Mouse (Mus musculus) adrenal gland, postnatal 25 days (tissue): ENCODE measurements around the gene Kng1. TPM values are rescaled to one million over a fixed set of nuclear protein-coding genes. Genes with fewer than 3 reads are reported as not detected.
"Not testable (repeated sequence)": the region's sequence is repeated elsewhere in the genome, so short reads cannot be mapped to it uniquely, and the experiment has no call there.

Experiments used
- DNase-seq: peaks from one replicate; pipeline ENCODE4 v3.0.0; 2021; ENCODE audit warnings: mixed read lengths
- total RNA-seq: library from RNA; stranded (reverse); gene quantifications from 2 replicates; pipeline ENCODE4 v1.2.3, GENCODE M21; 2021

Gene Kng1
- total RNA-seq, 1 experiment from 2014 or later = 0.24 TPM

- no peak for DNase-seq
Measured at GRCm38 (mm10) chr16:23093321-23093953, 35.8 kb downstream of the Kng1 start.

GRCm38 (mm10) chr16:23094136-23094535 lies 36.5 kb downstream of the Kng1 start:
- peak; percentile 22 for DNase-seq

GRCm38 (mm10) chr16:23095581-23095980 lies 37.9 kb downstream of the Kng1 start:
- not testable (repeated sequence) for DNase-seq

- DNase-seq = not testable (repeated sequence)
Measured at GRCm38 (mm10) chr16:23096886-23097285, 39.2 kb downstream of the Kng1 start.

DNA sequence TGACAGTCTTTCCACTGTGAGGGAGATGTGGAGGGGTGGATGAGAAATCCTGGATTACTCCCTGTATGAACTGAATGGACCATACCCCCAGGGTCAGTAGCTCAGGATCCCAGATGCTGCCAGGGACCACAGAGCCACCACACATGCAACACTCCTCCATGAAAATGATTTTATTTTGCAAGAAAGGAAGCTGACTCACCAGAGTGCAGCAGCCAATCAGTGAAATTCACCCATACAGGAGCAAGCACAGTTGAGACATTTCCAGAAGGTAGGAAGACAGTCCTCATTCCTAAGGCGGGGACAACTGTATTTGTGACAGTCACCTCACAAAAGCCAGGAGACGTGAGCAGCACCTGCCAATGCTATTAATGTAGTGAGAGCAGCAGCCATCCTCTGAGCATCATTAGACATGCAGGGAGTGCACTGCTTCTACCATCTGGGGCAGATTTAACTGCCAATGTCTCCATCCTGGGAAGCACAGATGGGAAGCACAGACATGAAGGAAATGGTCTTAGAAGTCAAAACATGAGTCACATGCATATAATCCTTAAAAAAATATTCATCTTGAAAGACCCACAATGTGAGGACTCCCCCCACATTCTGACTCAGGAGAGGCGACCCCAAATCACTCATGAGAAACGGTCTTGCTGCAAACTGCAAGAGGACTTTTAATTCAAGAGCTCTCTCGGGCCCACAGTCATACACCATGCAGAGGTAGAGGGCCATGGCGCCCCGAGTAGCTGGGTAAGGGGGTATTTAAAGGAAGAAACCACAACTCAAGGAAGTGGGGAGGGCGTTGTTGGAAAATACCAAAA lies 39.8 kb downstream of the Kng1 start:
- DNase-seq = not testable (repeated sequence)

DNA sequence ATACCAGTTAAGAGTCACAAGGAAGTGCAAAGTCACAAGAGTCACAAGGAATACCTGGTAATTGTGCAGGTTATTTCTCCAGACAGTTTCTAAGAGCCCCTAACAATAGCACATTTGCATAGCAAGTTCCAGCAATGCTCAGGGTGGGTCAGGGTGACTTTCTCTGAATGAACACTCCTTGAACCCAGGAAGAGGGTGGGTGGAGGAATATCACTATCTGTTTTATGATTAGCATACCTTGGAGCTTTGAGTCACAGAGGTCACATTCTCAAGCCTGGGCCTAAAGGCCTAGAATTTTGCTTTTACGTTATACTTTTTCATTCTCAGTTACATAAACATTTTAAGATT lies 40.4 kb downstream of the Kng1 start:
- not testable (repeated sequence) for DNase-seq

- DNase-seq = no peak
Measured at GRCm38 (mm10) chr16:23099632-23100031, 42.0 kb downstream of the Kng1 start.

DNA sequence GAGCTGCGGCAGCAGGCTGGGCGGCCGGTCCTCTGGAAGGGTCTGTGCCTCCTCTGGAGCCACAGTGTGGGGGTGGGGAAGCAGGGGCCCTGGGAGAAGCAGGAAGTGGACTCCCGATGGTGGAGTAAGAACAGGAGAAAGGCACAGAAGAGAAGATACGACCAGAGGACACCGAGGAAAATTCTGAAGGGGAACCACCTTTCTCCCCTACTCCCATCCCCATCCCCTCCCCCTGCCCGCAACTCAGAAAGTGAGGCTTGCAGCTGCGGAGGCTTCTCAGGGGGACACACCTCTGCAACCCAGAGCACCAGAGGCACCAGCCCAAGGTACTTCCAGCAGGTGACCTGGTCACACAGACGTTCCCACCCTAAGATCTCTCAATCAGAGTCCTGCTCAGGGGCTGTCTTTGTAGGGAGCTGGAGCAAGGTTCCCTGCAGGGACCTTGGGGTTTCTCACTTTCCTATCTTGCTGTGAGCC lies 42.5 kb downstream of the Kng1 start:
- DNase-seq = peak; percentile 30

DNA sequence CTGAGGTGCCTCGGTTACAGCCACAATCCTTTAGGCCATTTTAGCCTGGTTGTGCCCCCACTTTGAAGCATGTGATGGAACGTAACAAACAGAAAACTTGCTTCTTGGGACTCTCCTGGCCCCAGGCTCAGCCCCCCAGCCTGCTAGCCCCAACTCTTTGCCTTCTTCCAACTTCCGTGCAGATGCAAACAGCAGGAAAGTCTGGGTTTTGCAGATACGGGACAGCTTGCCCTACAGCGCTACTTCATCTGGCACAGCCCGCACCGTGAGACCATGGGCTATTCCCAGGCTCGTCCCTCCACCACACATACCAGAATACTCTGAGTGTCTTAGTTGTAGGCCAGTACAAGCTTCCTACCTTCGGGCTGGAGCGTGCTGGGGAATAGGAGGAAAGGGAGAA lies 42.9 kb downstream of the Kng1 start:
- no peak for DNase-seq

DNA sequence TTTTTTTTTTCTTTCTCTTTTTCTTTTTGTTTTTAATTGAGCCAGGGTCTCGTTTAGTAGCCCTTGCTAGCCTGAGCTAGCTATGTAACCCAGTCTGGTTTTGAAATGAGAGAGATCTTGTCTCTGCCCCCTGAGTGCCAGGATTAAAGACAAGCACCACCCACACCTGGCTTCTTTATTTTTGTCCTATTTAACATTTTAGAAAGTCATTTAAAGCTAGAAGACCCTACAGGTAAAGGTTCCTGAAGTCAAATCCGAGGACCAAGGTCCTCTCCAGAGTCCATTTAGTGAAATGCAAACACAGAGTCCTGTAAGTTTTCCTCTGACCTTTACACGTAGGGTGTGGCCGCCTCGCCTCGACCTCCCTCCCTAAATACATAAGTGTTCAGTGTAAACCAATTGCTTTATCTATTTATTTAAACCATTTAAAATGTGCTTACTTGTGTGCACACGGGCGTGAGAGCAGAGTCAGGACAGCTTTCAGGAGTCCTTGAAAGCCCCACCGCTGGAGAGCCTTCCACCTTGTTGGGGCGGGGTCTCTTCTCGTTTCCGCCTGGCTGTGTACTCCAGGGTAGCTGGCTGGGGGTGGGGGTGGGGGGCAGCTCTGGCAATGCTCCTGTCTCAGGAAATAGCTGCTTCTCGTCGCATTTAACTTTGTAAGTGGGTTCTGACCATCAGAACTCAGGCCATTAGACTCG lies 44.8 kb downstream of the Kng1 start:
- DNase-seq = no peak

GRCm38 (mm10) chr16:23103038-23103745 lies 45.5 kb downstream of the Kng1 start:
- DNase-seq = peak; percentile 30

- DNase-seq = no peak
Measured at GRCm38 (mm10) chr16:23103841-23104240, 46.2 kb downstream of the Kng1 start.

DNA sequence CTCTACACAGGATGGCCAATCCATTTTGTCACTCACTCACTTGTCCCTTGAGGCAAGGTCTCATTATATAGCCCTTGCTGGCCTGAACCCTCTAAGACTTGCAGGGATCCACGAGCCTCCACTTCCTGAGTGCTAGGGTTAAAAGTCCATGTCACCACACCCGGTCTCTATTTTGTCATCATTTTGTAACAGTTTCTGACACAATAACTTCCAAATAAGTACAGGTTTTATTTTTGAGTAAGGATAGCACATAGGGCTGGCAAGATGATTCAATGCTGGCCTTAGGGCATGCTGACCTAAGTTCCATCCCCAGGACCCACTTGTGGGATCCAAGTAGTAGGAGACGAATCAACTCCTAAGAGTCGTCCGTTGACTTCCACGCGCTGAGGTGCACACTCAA lies 48.5 kb downstream of the Kng1 start:
- DNase-seq = no peak

DNA sequence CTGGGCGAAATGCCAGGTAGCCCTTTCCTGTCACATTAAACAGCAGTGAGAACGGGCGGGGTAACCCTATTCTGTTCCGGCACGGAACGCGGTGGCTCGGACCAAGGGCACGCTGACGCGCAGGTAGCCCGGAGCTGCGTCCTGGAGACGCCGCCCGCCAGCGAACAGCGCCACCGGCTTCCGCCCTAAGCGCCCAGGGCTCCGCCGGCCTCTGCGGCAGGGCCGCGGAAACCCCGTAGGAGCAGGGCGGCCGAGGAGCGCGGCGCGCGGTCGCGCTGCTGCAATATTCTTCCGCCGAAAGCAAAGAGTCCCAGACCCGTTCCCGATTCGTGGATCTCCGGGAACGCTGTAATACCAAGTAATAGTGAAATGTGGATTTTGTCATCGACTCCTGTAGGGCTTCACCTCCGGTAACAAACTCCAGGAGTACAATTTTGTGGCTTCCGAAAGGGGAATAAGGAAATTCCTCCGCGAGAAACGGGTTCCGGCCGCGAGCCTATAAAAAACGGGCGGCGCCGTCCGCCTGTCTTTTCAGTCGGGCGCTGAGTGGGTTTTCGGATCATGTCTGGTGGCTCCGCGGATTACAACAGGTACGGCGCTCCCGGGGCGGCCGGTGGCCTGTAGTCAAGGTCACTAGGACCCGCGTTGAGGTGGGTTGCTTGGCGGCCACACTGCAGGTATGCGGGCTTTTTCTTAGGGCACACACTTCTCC lies 49.7 kb downstream of the Kng1 start, which contains the start of gene Eif4a2:
TSS of gene Eif4a2 (plus strand) at position 214 of the 712 bp plus-strand sequence.
- DNase-seq = peak; percentile 93

- DNase-seq = peak; percentile 84
Measured at GRCm38 (mm10) chr16:23107946-23108759, 50.5 kb downstream of the Kng1 start.

DNA sequence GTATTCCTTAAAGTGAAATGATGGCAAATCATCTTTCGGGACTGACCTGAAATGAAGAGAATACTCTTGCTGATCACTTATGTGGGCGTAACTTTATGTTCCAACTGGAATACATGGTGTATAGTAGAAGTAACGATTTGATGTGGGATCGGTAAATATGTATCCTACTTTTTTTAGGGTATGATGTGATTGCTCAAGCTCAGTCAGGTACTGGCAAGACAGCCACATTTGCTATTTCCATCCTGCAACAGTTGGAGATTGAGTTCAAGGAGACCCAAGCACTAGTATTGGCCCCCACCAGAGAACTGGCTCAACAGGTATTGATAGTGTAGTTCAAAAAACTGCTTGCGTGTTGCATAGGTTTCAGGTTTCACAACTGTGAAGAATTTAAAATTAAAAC lies 51.3 kb downstream of the Kng1 start:
- no peak for DNase-seq

GRCm38 (mm10) chr16:23109350-23110280 lies 52.0 kb downstream of the Kng1 start:
- DNase-seq = no peak

- no peak for DNase-seq
Measured at GRCm38 (mm10) chr16:23112348-23112747, 54.7 kb downstream of the Kng1 start.

- no peak for DNase-seq
Measured at GRCm38 (mm10) chr16:23112861-23113435, 55.3 kb downstream of the Kng1 start.
